ENCODE assay signal across 15 mouse cellular contexts in genomic region chr10:28097637-28098036, GRCm38 (mm10). TPM values are rescaled to one million over a fixed set of nuclear protein-coding genes. Genes with fewer than 3 reads are reported as not detected.
DNase-seq lines count a peak whose midpoint lies in the region; ATAC-seq and TF ChIP-seq lines count a peak whose summit lies in the region.
"Had no signal": no experiment of that assay in that cellular context is flagged by ENCODE, and none has a peak within 500 bp of the region (broad histone marks: within the 10 kb centered on the region; RNA-seq: fewer than 3 reads in every experiment).

No protein-coding gene starts in this region.

- H3K27ac ChIP-seq in intestine, embryonic 14.5 days (ENCODE audit: low read depth) = no peak overlapping the region
- no peak overlapping the region for H3K27ac ChIP-seq in intestine, postnatal 0 days (ENCODE audit: low read depth, low read length)
- no peak overlapping the region for H3K27ac ChIP-seq in midbrain, postnatal 0 days (ENCODE audit: low read depth, low read length)
- H3K27ac ChIP-seq in midbrain, embryonic 14.5 days (replicated peaks; ENCODE audit: low read depth, low read length) = no peak overlapping the region
- no peak overlapping the region for H3K27ac ChIP-seq in limb, embryonic 12.5 days
- no peak overlapping the region for H3K27ac ChIP-seq in stomach, embryonic 15.5 days
- H3K27ac ChIP-seq: heart, adult 2 months; kidney, embryonic 15.5 days had no signal

- H3K4me2 ChIP-seq in intestine, embryonic 14.5 days (ENCODE audit: low read length) = 0 out of 2 replicates have a peak overlapping the region, but pooled peaks have one; percentile 23
- no peak overlapping the region for H3K4me2 ChIP-seq in intestine, postnatal 0 days (replicated peaks; ENCODE audit: low read depth)
- H3K4me2 ChIP-seq in midbrain, postnatal 0 days (ENCODE audit: low read depth, low read length, poor library complexity, severe bottlenecking) = no peak overlapping the region
- H3K4me2 ChIP-seq in midbrain, embryonic 14.5 days (ENCODE audit: low read length) = no peak overlapping the region
- peak overlapping the region; percentile 30; the same call in 1 of the 2 replicates for H3K4me2 ChIP-seq in limb, embryonic 12.5 days
- 0 out of 2 replicates have a peak overlapping the region, but pooled peaks have one; percentile 25 for H3K4me2 ChIP-seq in stomach, embryonic 15.5 days
- H3K4me2 ChIP-seq: kidney, embryonic 15.5 days; liver, embryonic 11.5 days had no signal

- no peak overlapping the region for H3K9ac ChIP-seq in intestine, embryonic 14.5 days (ENCODE audit: low read length)
- no peak overlapping the region for H3K9ac ChIP-seq in intestine, postnatal 0 days (ENCODE audit: low read depth, low read length)
- no peak overlapping the region for H3K9ac ChIP-seq in midbrain, postnatal 0 days (replicated peaks; ENCODE audit: low read length, poor library complexity, severe bottlenecking)
- H3K9ac ChIP-seq in midbrain, embryonic 14.5 days (replicated peaks; ENCODE audit: low read length) = no peak overlapping the region
- H3K9ac ChIP-seq in limb, embryonic 12.5 days (replicated peaks) = no peak overlapping the region
- no peak overlapping the region for H3K9ac ChIP-seq in stomach, embryonic 15.5 days
- H3K9ac ChIP-seq: kidney, embryonic 15.5 days had no signal

- H3K27me3 ChIP-seq in intestine, embryonic 14.5 days (replicated peaks; ENCODE audit: control insufficient read depth, insufficient read depth, low read length) = no peaks in the 10 kb centered on the region
- no peaks in the 10 kb centered on the region for H3K27me3 ChIP-seq in intestine, postnatal 0 days (replicated peaks; ENCODE audit: control insufficient read depth, insufficient read depth, low read length)
- no peaks in the 10 kb centered on the region for H3K27me3 ChIP-seq in midbrain, postnatal 0 days (ENCODE audit: insufficient read depth, low read length)
- no peaks in the 10 kb centered on the region for H3K27me3 ChIP-seq in midbrain, embryonic 14.5 days (ENCODE audit: control insufficient read depth, insufficient read depth, low read length)
- H3K27me3 ChIP-seq in limb, embryonic 12.5 days = no peaks in the 10 kb centered on the region
- no peaks in the 10 kb centered on the region for H3K27me3 ChIP-seq in stomach, embryonic 15.5 days (replicated peaks)
- H3K27me3 ChIP-seq: CH12.LX; kidney, embryonic 15.5 days; megakaryocyte, embryonic 14.5 days had no signal

- H3K4me3 ChIP-seq in intestine, embryonic 14.5 days (ENCODE audit: low read depth, low read length) = no peak overlapping the region
- no peak overlapping the region for H3K4me3 ChIP-seq in intestine, postnatal 0 days (ENCODE audit: low read depth, low read length)
- H3K4me3 ChIP-seq in midbrain, postnatal 0 days (ENCODE audit: low read depth, low read length) = no peak overlapping the region
- no peak overlapping the region for H3K4me3 ChIP-seq in midbrain, embryonic 14.5 days (replicated peaks; ENCODE audit: low read depth, low read length)
- H3K4me3 ChIP-seq in limb, embryonic 12.5 days (replicated peaks) = no peak overlapping the region
- H3K4me3 ChIP-seq in stomach, embryonic 15.5 days (replicated peaks) = no peak overlapping the region
- H3K4me3 ChIP-seq: heart, adult 2 months; kidney, embryonic 15.5 days; megakaryocyte, embryonic 14.5 days; myocyte had no signal

- no peaks in the 10 kb centered on the region for H3K36me3 ChIP-seq in intestine, embryonic 14.5 days (ENCODE audit: control insufficient read depth, insufficient read depth, low read length)
- H3K36me3 ChIP-seq in intestine, postnatal 0 days (ENCODE audit: control insufficient read depth, insufficient read depth) = no peaks in the 10 kb centered on the region
- H3K36me3 ChIP-seq in midbrain, postnatal 0 days (ENCODE audit: insufficient read depth, low read length) = no peaks in the 10 kb centered on the region
- H3K36me3 ChIP-seq in midbrain, embryonic 14.5 days (ENCODE audit: control insufficient read depth, insufficient read depth, low read length) = no peaks in the 10 kb centered on the region
- no peaks in the 10 kb centered on the region for H3K36me3 ChIP-seq in limb, embryonic 12.5 days
- no peaks in the 10 kb centered on the region for H3K36me3 ChIP-seq in stomach, embryonic 15.5 days
- H3K36me3 ChIP-seq: kidney, embryonic 15.5 days had no signal

- no peak for DNase-seq in intestine, embryonic 14.5 days (ENCODE audit: low spot score)
- peak; percentile 29 for DNase-seq in midbrain, postnatal 0 days (ENCODE audit: low spot score)
- DNase-seq in midbrain, embryonic 14.5 days = no peak
- DNase-seq in left cerebral cortex, postnatal 14 days (ENCODE audit: low spot score in 2 of 2) = no peak
- DNase-seq: cerebellum, adult 9-11 months; heart, adult 2 months; layer of hippocampus, postnatal 36 days had no signal

- no peak for TF ChIP-seq CTCF in intestine, postnatal 0 days (IDR thresholded peaks at IDR 0.05; ENCODE audit: low read depth)
- TF ChIP-seq CTCF in midbrain, postnatal 0 days (IDR thresholded peaks at IDR 0.05) = no peak

- intact Hi-C loops in left cerebral cortex, postnatal 14 days (cut with DNase I) = no loop called here

- no peaks in the 10 kb centered on the region; the same call in 1 of the 2 replicates for H3K4me1 ChIP-seq in intestine, embryonic 14.5 days (replicated peaks; ENCODE audit: control insufficient read depth, insufficient read depth, low read length)
- H3K4me1 ChIP-seq in intestine, postnatal 0 days (replicated peaks; ENCODE audit: control insufficient read depth, insufficient read depth, low read length) = 0 out of 2 replicates have a peak, but pooled peaks cover 9% of the 10 kb centered on the region
- no peaks in the 10 kb centered on the region for H3K4me1 ChIP-seq in midbrain, postnatal 0 days (ENCODE audit: insufficient read depth, low read length)
- H3K4me1 ChIP-seq in midbrain, embryonic 14.5 days (ENCODE audit: control insufficient read depth, insufficient read depth, low read length) = no peaks in the 10 kb centered on the region
- peaks cover 11% of the 10 kb centered on the region; the same call in 1 of the 2 replicates for H3K4me1 ChIP-seq in limb, embryonic 12.5 days (replicated peaks)
- peaks cover 5% of the 10 kb centered on the region for H3K4me1 ChIP-seq in stomach, embryonic 15.5 days
- H3K4me1 ChIP-seq: megakaryocyte, embryonic 14.5 days had no signal

- ATAC-seq in intestine, embryonic 14.5 days (replicated peaks; ENCODE audit: low FRiP score, low TSS enrichment, low read depth) = no peak
- no peak for ATAC-seq in intestine, postnatal 0 days
- ATAC-seq in midbrain, postnatal 0 days (ENCODE audit: low FRiP score) = no peak
- ATAC-seq in midbrain, embryonic 14.5 days (ENCODE audit: low FRiP score, low TSS enrichment) = no peak
- ATAC-seq in limb, embryonic 12.5 days (ENCODE audit: insufficient number of reproducible peaks, insufficient read depth, low FRiP score, low TSS enrichment, low read depth) = no peak
- no peak for ATAC-seq in stomach, embryonic 15.5 days (ENCODE audit: insufficient read depth, low FRiP score, low read depth)

- 15% methylated on average over 7 of the region's 7 CpGs for WGBS in intestine, embryonic 14.5 days
- 44% methylated on average over 7 of the region's 7 CpGs for WGBS in intestine, postnatal 0 days
- WGBS in midbrain, postnatal 0 days = 58% methylated on average over 7 of the region's 7 CpGs
- WGBS in midbrain, embryonic 14.5 days = 77% methylated on average over 7 of the region's 7 CpGs
- WGBS in limb, embryonic 12.5 days = 11% methylated on average over 7 of the region's 7 CpGs
- 22% methylated on average over 7 of the region's 7 CpGs for WGBS in stomach, embryonic 15.5 days

- no peaks in the 10 kb centered on the region for H3K9me3 ChIP-seq in intestine, embryonic 14.5 days (ENCODE audit: control insufficient read depth, low read length)
- no peaks in the 10 kb centered on the region for H3K9me3 ChIP-seq in intestine, postnatal 0 days (ENCODE audit: control insufficient read depth)
- no peaks in the 10 kb centered on the region for H3K9me3 ChIP-seq in midbrain, postnatal 0 days (ENCODE audit: low read length)
- H3K9me3 ChIP-seq in midbrain, embryonic 14.5 days (ENCODE audit: control insufficient read depth, low read length) = no peaks in the 10 kb centered on the region
- H3K9me3 ChIP-seq in limb, embryonic 12.5 days = no peaks in the 10 kb centered on the region
- no peaks in the 10 kb centered on the region for H3K9me3 ChIP-seq in stomach, embryonic 15.5 days
- H3K9me3 ChIP-seq: kidney, embryonic 15.5 days; megakaryocyte, embryonic 14.5 days had no signal

RNA-seq across cellular contexts. Expression of gene Ptprk, which starts 23.0 kb away (rescaled TPM):
- 41.9 and 44.0 TPM in 2 replicates for polyA plus RNA-seq in intestine, embryonic 14.5 days (2014; fragmentation: Nextera tagmentation; extraction: Ambion mirVana)
- 29.5 and 30.2 TPM in 2 replicates for polyA plus RNA-seq in intestine, postnatal 0 days (2015; fragmentation: Nextera tagmentation; extraction: Ambion mirVana)
- 43.4 and 51.6 TPM in 2 replicates for total RNA-seq in midbrain, postnatal 0 days (2014; rRNA removed)
- 20.3 and 25.4 TPM in 2 replicates for polyA plus RNA-seq in midbrain, postnatal 0 days (2015; fragmentation: Nextera tagmentation; extraction: Ambion mirVana)
- 26.4 and 26.6 TPM in 2 replicates for polyA plus RNA-seq in midbrain, embryonic 14.5 days (2014; fragmentation: Nextera tagmentation; extraction: Ambion mirVana)
- 43.9 and 44.8 TPM in 2 replicates for polyA plus RNA-seq in limb, embryonic 12.5 days (2016; fragmentation: Nextera tagmentation; extraction: Ambion mirVana)
- polyA plus RNA-seq in stomach, embryonic 15.5 days (2015; fragmentation: Nextera tagmentation; extraction: Ambion mirVana) = 46.7 and 50.4 TPM in 2 replicates
- total RNA-seq in left cerebral cortex, postnatal 14 days (2021) = 100 to 1,000 TPM in 1 of 2 experiments, 10 to 100 TPM in 1; 95.9 to 115 TPM
- total RNA-seq: CH12.LX had no signal

Comparison
In these comparisons a context has a peak if more than half of its experiments do, and no peak if none do; other contexts are left out.
1. H3K4me2 ChIP-seq: peak in intestine, embryonic 14.5 days (single experiment), limb, embryonic 12.5 days (single experiment) and stomach, embryonic 15.5 days (single experiment); none in intestine, postnatal 0 days (single experiment), midbrain, postnatal 0 days (single experiment) and midbrain, embryonic 14.5 days (single experiment).